Mouse (Mus musculus) lung, postnatal 0 days (tissue): ENCODE measurements at regions not wholly inside any gene's neighbourhood (a gene's known extent, or its start where the extent isn't known, plus 50 kb on each side); places are given as distances from the start of the nearest gene placed in this dataset.

ENCODE experiments used
- ATAC-seq: fragments of 200-750 bp; cut with Nextera tagmentation; 2 replicates; pipeline ENCODE4 v1.8.0; 2017; ENCODE audit warnings: moderate library complexity
- DNase-seq: peaks from one replicate; pipeline ENCODE4 v3.0.0-alpha.2; 2016; ENCODE audit warnings: low spot score
- H3K27ac ChIP-seq: fragments of 300-500 bp; sonication (generic); 2 replicates; pipeline ENCODE4 v1.5.1; 2014; ENCODE audit warnings: antibody characterized with exemption, mild to moderate bottlenecking, low read length, mixed read lengths
- H3K27me3 ChIP-seq: fragments of 300-500 bp; sonication (generic); replicated peaks from 2 replicates; pipeline ENCODE4 v1.6.1; 2014; ENCODE audit warnings: low read length, mixed read lengths; ENCODE audit not compliant: insufficient read depth
- H3K36me3 ChIP-seq: fragments of 300-500 bp; sonication (generic); 2 replicates; pipeline ENCODE4 v1.6.1; 2014; ENCODE audit warnings: low read length, mixed read lengths; ENCODE audit not compliant: insufficient read depth
- H3K4me1 ChIP-seq: fragments of 300-500 bp; sonication (generic); 2 replicates; pipeline ENCODE4 v1.6.1; 2014; ENCODE audit warnings: antibody characterized with exemption, low read depth, low read length, mixed read lengths; ENCODE audit not compliant: insufficient read depth
- H3K4me2 ChIP-seq: fragments of 300-500 bp; sonication (generic); replicated peaks from 2 replicates; pipeline ENCODE4 v1.6.1; 2014; ENCODE audit warnings: low read depth, mild to moderate bottlenecking, low read length, moderate library complexity, mixed read lengths
- H3K4me3 ChIP-seq: fragments of 300-500 bp; sonication (generic); 2 replicates; pipeline ENCODE4 v1.5.1; 2014; ENCODE audit warnings: low read depth, low read length
- H3K9ac ChIP-seq: fragments of 300-500 bp; sonication (generic); replicated peaks from 2 replicates; pipeline ENCODE4 v1.6.1; 2014; ENCODE audit warnings: low read depth, mild to moderate bottlenecking
- H3K9me3 ChIP-seq: fragments of 300-500 bp; sonication (generic); 2 replicates; pipeline ENCODE4 v1.6.1; 2016; ENCODE audit warnings: low read length, mixed read lengths
- CTCF ChIP-seq: IDR thresholded peaks from 2 replicates; pipeline ENCODE4 v1.5.1; 2016; ENCODE audit warnings: antibody characterized with exemption, mild to moderate bottlenecking
- EP300 ChIP-seq: IDR thresholded peaks from 2 replicates; pipeline ENCODE4 v1.6.1; 2016; ENCODE audit warnings: antibody characterized with exemption, mild to moderate bottlenecking, control low read depth
- WGBS: fragments of 180-500 bp; shearing (Covaris S2); extraction: QIAGEN DNeasy Blood & Tissue Kit; methylation state at CpG from one replicate; pipeline ENCODE4 v1.1.7; 2014; 5-methylcytosine and 5-hydroxymethylcytosine counted together

DNA sequence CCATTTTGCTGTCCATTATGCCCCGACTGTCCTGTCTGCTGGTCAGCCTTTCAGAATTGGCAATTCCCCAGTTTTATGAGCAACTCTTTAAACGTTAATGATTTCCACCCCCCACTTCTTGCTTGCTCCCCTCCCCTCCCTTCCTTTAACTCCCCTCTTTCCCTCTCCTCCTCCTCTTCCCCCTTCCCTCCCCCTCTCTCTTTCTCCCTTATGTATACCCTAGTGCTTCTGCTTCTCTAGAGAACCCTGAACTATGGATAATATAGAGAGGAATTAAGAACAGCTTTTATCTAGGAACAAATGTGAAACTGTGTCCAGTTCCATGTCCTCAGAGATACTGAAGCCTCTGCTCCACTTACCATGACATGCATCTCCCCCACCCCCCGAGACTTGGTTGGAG lies 356.5 kb upstream of the Cdh6 start:
- no peak for DNase-seq
- no peak for ATAC-seq
- TF ChIP-seq EP300 (no peak), CTCF (no peak)

DNA sequence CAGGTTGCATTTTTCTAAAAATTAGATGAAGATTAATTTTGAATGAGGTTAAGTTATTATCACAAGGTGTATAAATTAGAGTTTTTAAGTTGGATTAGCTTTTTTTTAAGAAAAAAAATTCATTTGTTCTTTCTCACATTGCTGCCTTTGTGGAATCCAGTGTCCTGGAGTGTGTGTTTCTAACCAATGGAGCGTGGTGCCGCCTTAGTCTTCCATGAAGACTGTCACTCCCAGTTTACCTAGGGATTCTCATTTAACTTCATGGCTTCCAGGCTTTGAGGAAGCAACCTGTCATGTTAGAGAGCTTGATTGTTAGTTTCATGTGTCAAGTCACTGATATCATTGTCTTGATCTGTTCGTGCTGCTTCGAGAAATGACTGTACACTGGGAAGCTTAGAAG lies 355.6 kb upstream of the Cdh6 start:
- Histone ChIP-seq H3K4me1 (no peaks in the 10 kb centered on the region), H3K4me3 (no peak overlapping the region), H3K9ac (no peak overlapping the region), H3K27me3 (no peaks in the 10 kb centered on the region), H3K4me2 (no peak overlapping the region), H3K9me3 (no peaks in the 10 kb centered on the region), H3K36me3 (no peaks in the 10 kb centered on the region), H3K27ac (no peak overlapping the region)
- WGBS = 85% methylated on average over 4 of the region's 4 CpGs
- ATAC-seq (no peak), DNase-seq (no peak)
- TF ChIP-seq EP300 = no peak

More for the DNA sequence above, 356.5 kb upstream of the Cdh6 start:
- no peak overlapping the region for H3K9ac ChIP-seq
- H3K4me3 ChIP-seq = no peak overlapping the region
- WGBS = 36% methylated on average over 3 of the region's 3 CpGs
- H3K4me1 ChIP-seq = no peaks in the 10 kb centered on the region
- H3K4me2 ChIP-seq = no peak overlapping the region
- no peaks in the 10 kb centered on the region for H3K9me3 ChIP-seq
- H3K27ac ChIP-seq = no peak overlapping the region
- no peaks in the 10 kb centered on the region for H3K36me3 ChIP-seq
- H3K27me3 ChIP-seq = no peaks in the 10 kb centered on the region
